Mouse (Mus musculus) ES-CJ7 (cell line): ENCODE measurements at regions not wholly inside any gene's neighbourhood (a gene's known extent, or its start where the extent isn't known, plus 50 kb on each side); places are given as distances from the start of the nearest gene placed in this dataset.

ENCODE experiments used
- DNase-seq: peaks from one replicate; pipeline ENCODE4 v3.0.0; 2011; ENCODE audit warnings: low read depth, low spot score

DNA sequence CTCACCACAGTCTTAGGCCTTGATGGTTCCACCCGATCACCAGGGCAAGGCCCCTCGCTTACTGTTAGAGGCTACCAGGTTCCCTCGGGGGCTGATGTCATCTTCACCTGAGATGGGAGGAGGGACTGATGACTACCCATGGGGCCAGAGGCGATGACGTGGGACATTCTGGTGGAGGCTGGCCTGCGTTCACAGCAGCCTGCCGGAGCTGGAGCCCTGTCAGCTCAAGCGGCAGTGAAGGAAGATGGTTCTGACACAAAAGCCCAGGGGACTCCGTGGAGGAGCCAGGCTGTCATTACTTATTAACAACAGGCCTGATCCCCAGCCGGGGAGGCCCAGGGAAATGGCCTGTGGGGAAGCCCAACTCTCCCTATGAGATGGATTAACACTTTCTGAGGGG, 121.3 kb upstream of the Atp6ap2 start:
- DNase-seq, result peak; percentile 4

DNA sequence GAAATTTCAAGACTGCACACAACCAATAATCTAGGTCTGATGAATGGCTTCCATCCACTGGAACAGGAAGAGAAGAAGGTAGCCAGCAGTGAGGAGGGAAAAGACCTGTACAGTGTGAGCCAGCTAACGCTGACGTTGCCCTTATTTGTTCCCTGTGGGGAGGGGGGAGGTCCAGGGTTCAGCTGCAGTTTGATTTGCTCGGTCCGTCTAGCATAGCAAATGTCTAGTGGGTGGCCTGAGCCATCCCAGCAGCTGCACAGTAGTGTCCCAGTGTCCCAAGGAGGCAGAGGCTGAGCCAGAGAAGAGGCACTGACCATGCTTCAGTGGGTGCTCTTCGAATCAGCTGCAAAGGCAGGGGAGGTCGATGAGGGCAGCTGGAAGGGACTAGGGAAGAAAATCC, 120.7 kb upstream of the Atp6ap2 start:
- DNase-seq, result no peak

GRCm38 (mm10) chrX:12467528-12468179, 119.9 kb upstream of the Atp6ap2 start:
- peak; percentile 36 for DNase-seq

GRCm38 (mm10) chrX:12472296-12472695, 115.3 kb upstream of the Atp6ap2 start:
- no peak for DNase-seq

DNA sequence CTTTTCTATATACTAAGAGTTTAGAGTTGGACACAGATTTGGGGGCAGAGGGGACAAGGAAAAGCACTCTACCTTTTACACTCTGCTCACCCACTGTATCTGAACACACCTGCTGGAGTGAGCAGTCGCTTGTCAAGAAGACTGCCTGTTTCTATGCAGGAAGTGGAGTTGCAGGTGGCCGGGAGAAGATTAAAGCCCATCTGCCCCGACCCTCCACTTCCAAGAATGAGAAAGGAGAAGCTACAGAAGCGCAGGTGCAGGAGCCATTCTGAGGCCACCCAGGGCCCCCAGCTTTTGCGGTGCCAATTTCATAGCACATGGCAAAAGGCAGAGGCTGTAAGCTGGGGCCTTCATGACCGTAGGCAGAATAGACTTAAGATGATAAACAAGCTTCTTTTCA, 108.4 kb upstream of the Atp6ap2 start:
- DNase-seq, result no peak

GRCm38 (mm10) chrX:12490957-12491356, 96.6 kb upstream of the Atp6ap2 start:
- DNase-seq, result no peak

- no peak for DNase-seq
Observed at GRCm38 (mm10) chrX:12493216-12493615, 94.4 kb upstream of the Atp6ap2 start.

GRCm38 (mm10) chrX:12493916-12494315, 93.7 kb upstream of the Atp6ap2 start:
- no peak for DNase-seq

- no peak for DNase-seq
Observed at GRCm38 (mm10) chrX:12494535-12494934, 93.1 kb upstream of the Atp6ap2 start.

GRCm38 (mm10) chrX:12500601-12501000, 87.0 kb upstream of the Atp6ap2 start:
- DNase-seq, result no peak

GRCm38 (mm10) chrX:12502364-12502763, 85.2 kb upstream of the Atp6ap2 start:
- DNase-seq, result no peak

- DNase-seq, result no peak
Observed at GRCm38 (mm10) chrX:12503581-12503980, 84.0 kb upstream of the Atp6ap2 start.

GRCm38 (mm10) chrX:12511119-12511518, 76.5 kb upstream of the Atp6ap2 start:
- DNase-seq, result no peak

DNA sequence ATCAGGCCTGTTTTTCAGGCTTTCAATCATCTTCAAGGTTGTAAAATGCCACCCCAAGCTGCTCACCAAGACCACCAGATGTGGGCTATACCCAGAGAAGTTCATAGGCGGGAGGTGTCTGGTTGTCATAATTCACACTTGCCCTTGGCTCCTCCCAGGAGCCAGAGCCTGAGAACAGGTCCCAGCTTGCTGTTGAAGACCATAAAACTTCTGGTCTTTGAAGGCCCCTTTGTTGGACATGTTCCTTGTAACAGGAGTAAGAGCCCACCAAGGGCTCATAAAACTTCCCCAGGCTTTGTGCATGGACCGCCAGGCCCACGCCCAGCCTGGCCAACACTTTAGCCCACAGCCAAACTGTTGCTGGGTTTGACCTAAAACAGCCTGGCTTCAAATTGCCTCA, 62.6 kb upstream of the Atp6ap2 start:
- DNase-seq, result no peak

GRCm38 (mm10) chrX:12530406-12531311, 56.9 kb upstream of the Atp6ap2 start:
- peak; percentile 57 for DNase-seq
